Mouse (Mus musculus) myocyte (in vitro differentiated cells): ENCODE results near the gene Adamtsl3. TPM values are rescaled to one million over a fixed set of nuclear protein-coding genes. Genes with fewer than 3 reads are reported as not detected.

Experiments used
- H3K27me3 ChIP-seq: one replicate; pipeline ENCODE4 v1.6.1; 2011; ENCODE audit not compliant: control insufficient read depth, insufficient read depth, insufficient read length
- H3K36me3 ChIP-seq: one replicate; pipeline ENCODE4 v1.6.1; 2011; ENCODE audit not compliant: control insufficient read depth, insufficient read depth
- H3K4me2 ChIP-seq: one replicate; pipeline ENCODE4 v1.6.1; 2011; ENCODE audit warnings: low read depth, control low read depth
- H3K4me3 ChIP-seq: one replicate; pipeline ENCODE4 v1.5.1; 2011; ENCODE audit warnings: mild to moderate bottlenecking, control low read depth, moderate library complexity
- H3K79me2 ChIP-seq: one replicate; pipeline ENCODE4 v1.6.1; 2011; ENCODE audit not compliant: control insufficient read depth, insufficient read depth
- H3ac ChIP-seq: one replicate; pipeline ENCODE4 v1.6.1; 2011; ENCODE audit not compliant: control insufficient read depth, insufficient read length
- CEBPB ChIP-seq: IDR thresholded peaks from 2 replicates; pipeline ENCODE4 v1.6.1; 2011; ENCODE audit warnings: mild to moderate bottlenecking, moderate library complexity; ENCODE audit not compliant: poor library complexity, insufficient read depth, severe bottlenecking
- E2F4 ChIP-seq: IDR thresholded peaks from one replicate; pipeline ENCODE4 v1.6.1; 2011; ENCODE audit warnings: mild to moderate bottlenecking, control low read depth, moderate library complexity; ENCODE audit not compliant: insufficient read depth
- MAX ChIP-seq: IDR thresholded peaks from one replicate; pipeline ENCODE4 v1.6.1; 2011; ENCODE audit warnings: low read depth, mild to moderate bottlenecking, control low read depth
- MYOD1 ChIP-seq, 3 experiments: IDR thresholded peaks; one replicate each; pipeline ENCODE4 v1.6.1; 2011; ENCODE audit warnings: control low read depth in 2 of 3, low read depth in 2 of 3, mild to moderate bottlenecking in 2 of 3, moderate library complexity in 1 of 3; ENCODE audit not compliant: insufficient read length in 2 of 3, control insufficient read depth in 1 of 3
- MYOG ChIP-seq, 3 experiments: IDR thresholded peaks; one replicate each; pipeline ENCODE4 v1.6.1; 2011; ENCODE audit warnings: control low read depth in 2 of 3, low read depth in 2 of 3, mild to moderate bottlenecking in 2 of 3; ENCODE audit not compliant: insufficient read length in 2 of 3, control insufficient read depth in 1 of 3, insufficient read depth in 1 of 3
- POLR2A ChIP-seq: IDR thresholded peaks from one replicate; pipeline ENCODE4 v1.6.1; 2011; ENCODE audit warnings: low read depth, mild to moderate bottlenecking, control low read depth, moderate library complexity; ENCODE audit not compliant: insufficient read length
- POLR2AphosphoS2 ChIP-seq: IDR thresholded peaks from one replicate; pipeline ENCODE4 v1.6.1; 2011; ENCODE audit warnings: low read depth, control low read depth; ENCODE audit not compliant: insufficient read length
- REST ChIP-seq: IDR thresholded peaks from one replicate; pipeline ENCODE4 v1.6.1; 2011; ENCODE audit warnings: mild to moderate bottlenecking, control low read depth, moderate library complexity; ENCODE audit not compliant: insufficient read depth, insufficient read length
- SRF ChIP-seq: IDR thresholded peaks from one replicate; pipeline ENCODE4 v1.6.1; 2011; ENCODE audit warnings: low read depth; ENCODE audit not compliant: control insufficient read depth, insufficient read length
- TCF12 ChIP-seq: IDR thresholded peaks from one replicate; pipeline ENCODE4 v1.6.1; 2011; ENCODE audit warnings: mild to moderate bottlenecking, control low read depth; ENCODE audit not compliant: poor library complexity, insufficient read depth, severe bottlenecking
- TCF3 ChIP-seq: IDR thresholded peaks from one replicate; pipeline ENCODE4 v1.6.1; 2011; ENCODE audit warnings: low read depth, control low read depth; ENCODE audit not compliant: insufficient read length
- USF1 ChIP-seq: IDR thresholded peaks from one replicate; pipeline ENCODE4 v1.6.1; 2011; ENCODE audit warnings: low read depth, mild to moderate bottlenecking, control low read depth, moderate library complexity
- polyA plus RNA-seq: library from polyadenylated mRNA; unstranded; fragments of >200 nt; fragmentation: generic; extraction: Trizol; gene quantifications from one replicate; pipeline ENCODE4 v1.2.1, GENCODE M21; 2012; ENCODE audit warnings: missing spikeins

Gene Adamtsl3
- polyA plus RNA-seq, 1 experiment = 4.4 TPM

GRCm38 (mm10) chr7:82465437-82465836 lies 129.9 kb downstream of the Adamtsl3 start:
- TF ChIP-seq REST (no peak), CEBPB (no peak), TCF12 (no peak), TCF3 (no peak), MYOD1 (IDR thresholded peaks at IDR 0.05; ENCODE audit: control insufficient read depth in 1 of 3, insufficient read length in 2 of 3, low read depth in 2 of 3) (peak in 1 of 3 experiments; percentile 23)

GRCm38 (mm10) chr7:82476441-82477221 lies 141.1 kb downstream of the Adamtsl3 start:
- no peaks in the 10 kb centered on the region for H3K36me3 ChIP-seq
- no peaks in the 10 kb centered on the region for H3K79me2 ChIP-seq
- H3K4me3 ChIP-seq = no peak overlapping the region
- no peak for TF ChIP-seq SRF
- TF ChIP-seq POLR2AphosphoS2 = no peak
- no peak for TF ChIP-seq E2F4
- TF ChIP-seq CEBPB = no peak
- TF ChIP-seq TCF12 = no peak
- no peak for TF ChIP-seq MYOG (IDR thresholded peaks at IDR 0.05; ENCODE audit: control insufficient read depth in 1 of 3, insufficient read depth in 1 of 3, insufficient read length in 2 of 3, low read depth in 2 of 3)
- TF ChIP-seq MAX = no peak
- no peaks in the 10 kb centered on the region for H3K27me3 ChIP-seq
- no peak overlapping the region for H3K4me2 ChIP-seq
- H3ac ChIP-seq = no peak overlapping the region

More at GRCm38 (mm10) chr7:82465437-82465836, 129.9 kb downstream of the Adamtsl3 start:
- Histone ChIP-seq H3K4me2 (no peak overlapping the region), H3K27me3 (no peaks in the 10 kb centered on the region), H3K4me3 (no peak overlapping the region), H3ac (no peak overlapping the region), H3K79me2 (no peaks in the 10 kb centered on the region), H3K36me3 (no peaks in the 10 kb centered on the region)

GRCm38 (mm10) chr7:82478461-82478860 lies 143.0 kb downstream of the Adamtsl3 start:
- Histone ChIP-seq H3ac (no peak overlapping the region), H3K36me3 (no peaks in the 10 kb centered on the region), H3K79me2 (no peaks in the 10 kb centered on the region), H3K4me2 (no peak overlapping the region), H3K27me3 (no peaks in the 10 kb centered on the region), H3K4me3 (no peak overlapping the region)
- TF ChIP-seq USF1 (no peak), POLR2A (no peak), MYOG (IDR thresholded peaks at IDR 0.05; ENCODE audit: control insufficient read depth in 1 of 3, insufficient read depth in 1 of 3, insufficient read length in 2 of 3, low read depth in 2 of 3) (no peak), REST (no peak), E2F4 (no peak), MAX (no peak), MYOD1 (IDR thresholded peaks at IDR 0.05; ENCODE audit: control insufficient read depth in 1 of 3, insufficient read length in 2 of 3, low read depth in 2 of 3) (no peak), POLR2AphosphoS2 (no peak), TCF3 (no peak)

- Histone ChIP-seq H3ac (no peak overlapping the region), H3K27me3 (no peaks in the 10 kb centered on the region), H3K36me3 (no peaks in the 10 kb centered on the region), H3K4me2 (no peak overlapping the region), H3K79me2 (no peaks in the 10 kb centered on the region), H3K4me3 (no peak overlapping the region)
- TF ChIP-seq POLR2AphosphoS2 = no peak
- no peak for TF ChIP-seq MAX
- no peak for TF ChIP-seq USF1
- TF ChIP-seq TCF3 = no peak
- TF ChIP-seq REST = no peak
- TF ChIP-seq CEBPB = peak; percentile 78
- TF ChIP-seq SRF = no peak
- TF ChIP-seq TCF12 = no peak
Observed at GRCm38 (mm10) chr7:82478861-82479755, 143.6 kb downstream of the Adamtsl3 start.

- TF ChIP-seq MAX (no peak), CEBPB (no peak), POLR2A (no peak)
- Histone ChIP-seq H3K27me3 (no peaks in the 10 kb centered on the region), H3ac (no peak overlapping the region), H3K36me3 (no peaks in the 10 kb centered on the region), H3K4me3 (no peak overlapping the region), H3K4me2 (no peak overlapping the region), H3K79me2 (no peaks in the 10 kb centered on the region)
Observed at GRCm38 (mm10) chr7:82483426-82483825, 147.9 kb downstream of the Adamtsl3 start.
